Mouse (Mus musculus) erythroblast, embryonic 14.5 days (primary cell): ENCODE results near the gene Tchp.

Source experiments
- GATA1 ChIP-seq: IDR thresholded peaks from 2 replicates; pipeline ENCODE4 v1.6.1; 2012; ENCODE audit warnings: low read length, inconsistent platforms, mixed read lengths
- TAL1 ChIP-seq: IDR thresholded peaks from 3 replicates; pipeline ENCODE4 v1.6.1; 2012; ENCODE audit warnings: low read length, inconsistent platforms, mixed read lengths

DNA sequence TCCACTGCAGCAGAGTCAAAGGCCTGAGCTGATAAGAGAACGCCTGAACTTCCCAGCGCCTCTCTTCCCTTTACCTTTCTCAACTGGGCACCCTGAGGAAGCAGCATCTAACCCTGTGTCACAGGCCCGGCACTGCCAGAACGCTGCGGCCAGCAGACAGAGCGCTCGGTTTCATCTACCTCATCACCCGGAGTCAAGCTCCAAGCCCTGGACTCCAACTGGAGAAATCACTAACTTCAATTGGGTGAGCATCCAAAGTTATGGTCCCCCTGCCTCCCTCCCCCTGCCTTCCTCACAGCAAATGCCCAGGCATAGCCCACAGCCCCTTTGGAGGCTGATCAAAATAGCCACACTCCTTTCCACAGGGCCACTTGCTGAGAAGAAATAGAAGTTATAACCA lies 59.1 kb downstream of the Tchp start:
- TF ChIP-seq TAL1, result no peak
- TF ChIP-seq GATA1, result no peak
